Mouse (Mus musculus) hindbrain, embryonic 13.5 days (tissue): ENCODE measurements around the gene Nppb. TPM values are rescaled to one million over a fixed set of nuclear protein-coding genes. Genes with fewer than 3 reads are reported as not detected.

Experiments
- ATAC-seq: fragments of 200-750 bp; cut with Nextera tagmentation; 2 replicates; pipeline ENCODE4 v1.8.0; 2017; ENCODE audit warnings: moderate TSS enrichment; ENCODE audit not compliant: low FRiP score
- H3K27ac ChIP-seq: fragments of 300-500 bp; sonication (generic); 2 replicates; pipeline ENCODE4 v1.5.1; 2015; ENCODE audit warnings: inconsistent platforms, mild to moderate bottlenecking, moderate library complexity
- H3K27me3 ChIP-seq: fragments of 300-500 bp; sonication (generic); 2 replicates; pipeline ENCODE4 v1.6.1; 2015; ENCODE audit warnings: mild to moderate bottlenecking, inconsistent platforms
- H3K36me3 ChIP-seq: fragments of 300-500 bp; sonication (generic); 2 replicates; pipeline ENCODE4 v1.6.1; 2015; ENCODE audit warnings: mild to moderate bottlenecking, inconsistent platforms
- H3K4me1 ChIP-seq: fragments of 300-500 bp; sonication (generic); replicated peaks from 2 replicates; pipeline ENCODE4 v1.6.1; 2015; ENCODE audit warnings: inconsistent platforms
- H3K4me2 ChIP-seq: fragments of 300-500 bp; sonication (generic); 2 replicates; pipeline ENCODE4 v1.6.1; 2015; ENCODE audit warnings: inconsistent platforms, mild to moderate bottlenecking, moderate library complexity
- H3K4me3 ChIP-seq: fragments of 300-500 bp; sonication (generic); 2 replicates; pipeline ENCODE4 v1.5.1; 2015; ENCODE audit warnings: mild to moderate bottlenecking, inconsistent platforms
- H3K9ac ChIP-seq: fragments of 300-500 bp; sonication (generic); 2 replicates; pipeline ENCODE4 v1.6.1; 2015; ENCODE audit warnings: mild to moderate bottlenecking, inconsistent platforms
- H3K9me3 ChIP-seq: fragments of 300-500 bp; sonication (generic); 2 replicates; pipeline ENCODE4 v1.6.1; 2016; ENCODE audit warnings: inconsistent platforms
- WGBS: fragments of 180-500 bp; shearing (Covaris S2); methylation state at CpG from one replicate; pipeline ENCODE4 v1.1.7; 2015; 5-methylcytosine and 5-hydroxymethylcytosine counted together
- polyA plus RNA-seq: library from polyadenylated mRNA; unstranded; fragments of >200 nt; fragmentation: Nextera tagmentation; extraction: Ambion mirVana; gene quantifications from 2 replicates; pipeline ENCODE4 v1.2.1, GENCODE M21; 2015

The Nppb gene
- polyA plus RNA-seq, 1 experiment from 2014 or later = 0.30 TPM

GRCm38 (mm10) chr4:147947511-147947910 is 38.1 kb upstream of the Nppb start:
- no peak overlapping the region for H3K27ac ChIP-seq
- no peak overlapping the region for H3K4me2 ChIP-seq
- no peak overlapping the region for H3K9ac ChIP-seq
- peaks cover 22% of the 10 kb centered on the region for H3K4me1 ChIP-seq
- peaks cover 73% of the 10 kb centered on the region for H3K36me3 ChIP-seq
- H3K4me3 ChIP-seq = no peak overlapping the region
- no peaks in the 10 kb centered on the region for H3K9me3 ChIP-seq
- WGBS = 75% methylated on average over 2 of the region's 2 CpGs
- no peaks in the 10 kb centered on the region for H3K27me3 ChIP-seq
- no peak for ATAC-seq

GRCm38 (mm10) chr4:147953590-147953989 is 32.0 kb upstream of the Nppb start:
- H3K27me3 ChIP-seq = no peaks in the 10 kb centered on the region
- H3K9me3 ChIP-seq = no peaks in the 10 kb centered on the region
- H3K27ac ChIP-seq = no peak overlapping the region
- H3K9ac ChIP-seq = no peak overlapping the region
- no peaks in the 10 kb centered on the region for H3K4me1 ChIP-seq
- H3K36me3 ChIP-seq = peaks cover 19% of the 10 kb centered on the region
- no peak overlapping the region for H3K4me2 ChIP-seq
- ATAC-seq = no peak
- 18% methylated on average over 4 of the region's 4 CpGs for WGBS
- H3K4me3 ChIP-seq = no peak overlapping the region

- 47% methylated on average over 11 of the region's 11 CpGs for WGBS
- Histone ChIP-seq H3K4me3 (no peak overlapping the region), H3K27me3 (no peaks in the 10 kb centered on the region), H3K4me1 (no peaks in the 10 kb centered on the region; the same call in 1 of the 2 replicates), H3K27ac (no peak overlapping the region), H3K36me3 (peaks cover 2% of the 10 kb centered on the region), H3K9me3 (no peaks in the 10 kb centered on the region), H3K9ac (no peak overlapping the region), H3K4me2 (no peak overlapping the region)
- no peak for ATAC-seq
These were observed 28.4 kb upstream of the Nppb start for GRCm38 (mm10) chr4:147957141-147957540.

GRCm38 (mm10) chr4:147959881-147960831 is 25.4 kb upstream of the Nppb start:
- peak; percentile 84 for ATAC-seq

GRCm38 (mm10) chr4:147962781-147963180 is 22.8 kb upstream of the Nppb start:
- Histone ChIP-seq H3K36me3 (no peaks in the 10 kb centered on the region), H3K4me2 (no peak overlapping the region), H3K9ac (no peak overlapping the region), H3K27ac (no peak overlapping the region), H3K9me3 (no peaks in the 10 kb centered on the region), H3K4me1 (no peaks in the 10 kb centered on the region; the same call in 1 of the 2 replicates), H3K27me3 (no peaks in the 10 kb centered on the region), H3K4me3 (no peak overlapping the region)
- WGBS = 56% methylated on average over 6 of the region's 6 CpGs
- no peak for ATAC-seq

More at GRCm38 (mm10) chr4:147959881-147960831, 25.4 kb upstream of the Nppb start:
- no peaks in the 10 kb centered on the region; the same call in 1 of the 2 replicates for H3K4me1 ChIP-seq
- H3K9ac ChIP-seq = no peak overlapping the region
- no peaks in the 10 kb centered on the region for H3K27me3 ChIP-seq
- no peak overlapping the region for H3K27ac ChIP-seq
- no peaks in the 10 kb centered on the region for H3K9me3 ChIP-seq
- no peaks in the 10 kb centered on the region for H3K36me3 ChIP-seq
- no peak overlapping the region for H3K4me2 ChIP-seq
- H3K4me3 ChIP-seq = no peak overlapping the region
- WGBS = 48% methylated on average over 6 of the region's 6 CpGs

GRCm38 (mm10) chr4:147963623-147964022 is 22.0 kb upstream of the Nppb start:
- Histone ChIP-seq H3K27me3 (no peaks in the 10 kb centered on the region), H3K27ac (no peak overlapping the region), H3K9ac (no peak overlapping the region), H3K4me1 (no peaks in the 10 kb centered on the region; the same call in 1 of the 2 replicates), H3K4me2 (no peak overlapping the region), H3K4me3 (no peak overlapping the region), H3K36me3 (no peaks in the 10 kb centered on the region), H3K9me3 (no peaks in the 10 kb centered on the region)
- WGBS = 92% methylated on average over 15 of the region's 15 CpGs
- ATAC-seq = no peak

GRCm38 (mm10) chr4:147965712-147966111 is 19.9 kb upstream of the Nppb start:
- no peak for ATAC-seq

GRCm38 (mm10) chr4:147968816-147969215 is 16.8 kb upstream of the Nppb start:
- no peaks in the 10 kb centered on the region for H3K9me3 ChIP-seq
- no peaks in the 10 kb centered on the region for H3K4me1 ChIP-seq
- H3K27ac ChIP-seq = no peak overlapping the region
- ATAC-seq = no peak
- no peak overlapping the region for H3K4me2 ChIP-seq
- WGBS = 77% methylated on average over 2 of the region's 2 CpGs
- H3K27me3 ChIP-seq = no peaks in the 10 kb centered on the region
- H3K4me3 ChIP-seq = no peak overlapping the region
- H3K36me3 ChIP-seq = no peaks in the 10 kb centered on the region
- H3K9ac ChIP-seq = no peak overlapping the region

More at GRCm38 (mm10) chr4:147965712-147966111, 19.9 kb upstream of the Nppb start:
- Histone ChIP-seq H3K4me1 (no peaks in the 10 kb centered on the region), H3K4me3 (no peak overlapping the region), H3K27me3 (no peaks in the 10 kb centered on the region), H3K9ac (no peak overlapping the region), H3K27ac (no peak overlapping the region), H3K36me3 (no peaks in the 10 kb centered on the region), H3K4me2 (no peak overlapping the region), H3K9me3 (no peaks in the 10 kb centered on the region)
- WGBS = 86% methylated on average over 7 of the region's 7 CpGs

- WGBS = 62% methylated on average over 9 of the region's 9 CpGs
- H3K4me2 ChIP-seq = no peak overlapping the region
- no peaks in the 10 kb centered on the region for H3K36me3 ChIP-seq
- no peak overlapping the region for H3K4me3 ChIP-seq
- no peaks in the 10 kb centered on the region for H3K4me1 ChIP-seq
- no peak overlapping the region for H3K9ac ChIP-seq
- ATAC-seq = no peak
- H3K9me3 ChIP-seq = no peaks in the 10 kb centered on the region
- no peaks in the 10 kb centered on the region for H3K27me3 ChIP-seq
- no peak overlapping the region for H3K27ac ChIP-seq
These were observed 16.3 kb upstream of the Nppb start for GRCm38 (mm10) chr4:147969337-147969736.

GRCm38 (mm10) chr4:147976237-147976636 is 9.4 kb upstream of the Nppb start:
- WGBS = 79% methylated on average over 3 of the region's 3 CpGs
- Histone ChIP-seq H3K4me2 (no peak overlapping the region), H3K9me3 (no peaks in the 10 kb centered on the region), H3K27ac (no peak overlapping the region), H3K27me3 (no peaks in the 10 kb centered on the region), H3K36me3 (no peaks in the 10 kb centered on the region), H3K4me3 (no peak overlapping the region), H3K9ac (no peak overlapping the region), H3K4me1 (no peaks in the 10 kb centered on the region)
- ATAC-seq = no peak

- 88% methylated on average over 4 of the region's 4 CpGs for WGBS
- H3K4me1 ChIP-seq = no peaks in the 10 kb centered on the region
- no peak overlapping the region for H3K9ac ChIP-seq
- no peak overlapping the region for H3K27ac ChIP-seq
- no peak for ATAC-seq
- H3K4me3 ChIP-seq = no peak overlapping the region
- H3K27me3 ChIP-seq = no peaks in the 10 kb centered on the region
- no peak overlapping the region for H3K4me2 ChIP-seq
- H3K36me3 ChIP-seq = no peaks in the 10 kb centered on the region
- H3K9me3 ChIP-seq = no peaks in the 10 kb centered on the region
These were observed 7.9 kb upstream of the Nppb start for GRCm38 (mm10) chr4:147977726-147978125.

GRCm38 (mm10) chr4:147978391-147978790 is 7.2 kb upstream of the Nppb start:
- 91% methylated on average over 6 of the region's 6 CpGs for whole genome bisulfite sequencing
- no peak overlapping the region for H3K4me2 ChIP-seq
- H3K9ac ChIP-seq = no peak overlapping the region
- H3K27me3 ChIP-seq = no peaks in the 10 kb centered on the region
- no peak overlapping the region for H3K27ac ChIP-seq
- no peaks in the 10 kb centered on the region for H3K36me3 ChIP-seq
- no peaks in the 10 kb centered on the region for H3K9me3 ChIP-seq
- no peak for ATAC-seq
- H3K4me3 ChIP-seq = no peak overlapping the region
- no peaks in the 10 kb centered on the region for H3K4me1 ChIP-seq

GRCm38 (mm10) chr4:147979441-147979860 is 6.1 kb upstream of the Nppb start:
- H3K4me3 ChIP-seq = no peak overlapping the region
- WGBS = 71% methylated on average over 7 of the region's 7 CpGs
- no peak overlapping the region for H3K27ac ChIP-seq
- no peaks in the 10 kb centered on the region for H3K36me3 ChIP-seq
- no peak overlapping the region for H3K9ac ChIP-seq
- no peak overlapping the region for H3K4me2 ChIP-seq
- H3K4me1 ChIP-seq = no peaks in the 10 kb centered on the region
- ATAC-seq = no peak
- no peaks in the 10 kb centered on the region for H3K9me3 ChIP-seq
- H3K27me3 ChIP-seq = no peaks in the 10 kb centered on the region
